Mouse (Mus musculus): Measurements from ENCODE around the gene Npl. TPM values are rescaled to one million over a fixed set of nuclear protein-coding genes. Genes with fewer than 3 reads are reported as not detected.

The Npl gene
- polyA plus RNA-seq, 1 experiment: 10.0 TPM

DNA sequence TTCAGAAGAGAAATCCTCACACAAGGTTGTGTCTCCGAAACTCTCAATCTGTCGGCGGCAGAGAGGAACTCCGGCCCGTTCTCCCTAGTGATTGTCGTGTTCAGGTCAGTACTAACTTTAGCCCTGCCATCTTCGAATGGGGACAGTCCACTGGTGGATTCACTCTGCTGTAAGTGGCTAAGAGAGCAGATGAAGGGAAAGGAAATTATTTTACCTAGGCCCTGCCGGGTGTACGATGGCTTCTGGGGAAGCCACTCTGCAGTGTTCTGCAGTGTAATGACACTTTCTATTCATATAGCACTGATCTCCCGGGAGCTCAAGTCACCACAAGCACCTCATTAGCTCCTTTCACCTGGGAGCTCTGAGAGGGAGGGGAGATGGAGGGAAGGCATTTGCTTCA, 37.0 kb upstream of the Npl start:
- Histone ChIP-seq H3K4me1 (ENCODE audit: control insufficient read depth, insufficient read depth, low read length) (peaks cover 7% of the 10 kb centered on the region), H3K9ac (ENCODE audit: low read depth, poor library complexity, severe bottlenecking) (no peak overlapping the region), H3K36me3 (ENCODE audit: control insufficient read depth, insufficient read depth, low read length, poor library complexity, severe bottlenecking) (no peaks in the 10 kb centered on the region), H3K27ac (ENCODE audit: insufficient read depth, low read length) (no peak overlapping the region), H3K9me3 (replicated peaks; ENCODE audit: control insufficient read depth, insufficient read depth, low read length, poor library complexity, severe bottlenecking) (no peaks in the 10 kb centered on the region), H3K27me3 (ENCODE audit: control insufficient read depth, insufficient read depth, low read length, poor library complexity, severe bottlenecking) (no peaks in the 10 kb centered on the region; the same call in 1 of the 2 replicates), H3K4me3 (ENCODE audit: low read depth, low read length) (no peak overlapping the region)
- TF ChIP-seq EP300 (IDR thresholded peaks at IDR 0.05; ENCODE audit: insufficient read depth, low read depth, low read length) (no peak), POLR2A (IDR thresholded peaks at IDR 0.05; ENCODE audit: insufficient read depth, low read length) (no peak), CTCF (IDR thresholded peaks at IDR 0.05; ENCODE audit: low read depth, low read length) (no peak)

DNA sequence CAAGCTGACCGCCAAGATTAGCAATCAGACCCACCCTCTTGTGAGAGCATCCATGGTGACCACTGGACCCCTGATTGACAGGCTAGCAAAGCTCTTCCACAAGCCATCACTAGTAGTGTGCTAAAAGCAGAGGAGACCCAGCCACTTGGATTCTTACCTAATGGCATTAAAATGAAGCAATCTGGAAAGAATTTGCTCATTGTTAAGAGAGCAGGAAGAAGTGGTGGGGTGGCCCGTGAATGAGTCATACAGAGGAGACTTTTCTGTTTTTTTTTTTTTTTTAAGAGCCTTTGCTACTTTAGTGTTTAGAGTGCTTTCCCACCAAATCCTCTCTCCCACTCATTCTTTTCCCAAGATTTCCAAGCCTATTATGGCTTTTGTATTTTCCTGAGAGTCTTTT, 35.9 kb upstream of the Npl start:
- Histone ChIP-seq H3K27ac (ENCODE audit: insufficient read depth, low read length) (no peak overlapping the region), H3K4me1 (ENCODE audit: control insufficient read depth, insufficient read depth, low read length) (peaks cover 3% of the 10 kb centered on the region)
- TF ChIP-seq POLR2A (IDR thresholded peaks at IDR 0.05; ENCODE audit: insufficient read depth, low read length) (no peak), CTCF (IDR thresholded peaks at IDR 0.05; ENCODE audit: low read depth, low read length) (no peak), EP300 (IDR thresholded peaks at IDR 0.05; ENCODE audit: insufficient read depth, low read depth, low read length) (no peak)

DNA sequence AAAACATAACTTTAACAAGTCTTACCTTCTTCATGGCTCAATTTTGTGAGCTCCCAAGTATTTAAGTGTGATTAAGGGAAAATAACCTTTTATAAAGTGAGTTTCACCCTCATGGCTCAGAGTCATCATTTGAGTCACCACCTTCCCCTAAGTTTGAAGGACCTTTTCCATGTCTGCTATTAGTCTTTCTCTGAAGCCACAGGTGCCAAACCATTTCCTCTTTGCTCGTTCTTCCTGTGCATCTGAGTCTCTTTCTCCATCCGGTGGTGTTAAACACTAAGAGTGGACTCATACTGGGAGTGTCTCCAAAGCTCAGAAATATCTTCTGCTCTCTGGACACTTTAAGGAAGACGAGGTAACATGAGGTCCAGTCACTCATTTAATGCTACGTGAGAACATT, 33.3 kb upstream of the Npl start:
- Histone ChIP-seq H3K4me1 (ENCODE audit: control insufficient read depth, insufficient read depth, low read length) (peaks cover 3% of the 10 kb centered on the region), H3K9ac (ENCODE audit: low read depth, poor library complexity, severe bottlenecking) (no peak overlapping the region), H3K4me3 (ENCODE audit: low read depth, low read length) (no peak overlapping the region), H3K9me3 (replicated peaks; ENCODE audit: control insufficient read depth, insufficient read depth, low read length, poor library complexity, severe bottlenecking) (no peaks in the 10 kb centered on the region), H3K27ac (ENCODE audit: insufficient read depth, low read length) (no peak overlapping the region), H3K36me3 (ENCODE audit: control insufficient read depth, insufficient read depth, low read length, poor library complexity, severe bottlenecking) (no peaks in the 10 kb centered on the region), H3K27me3 (ENCODE audit: control insufficient read depth, insufficient read depth, low read length, poor library complexity, severe bottlenecking) (no peaks in the 10 kb centered on the region; the same call in 1 of the 2 replicates)
- TF ChIP-seq EP300 (IDR thresholded peaks at IDR 0.05; ENCODE audit: insufficient read depth, low read depth, low read length) (no peak), POLR2A (IDR thresholded peaks at IDR 0.05; ENCODE audit: insufficient read depth, low read length) (no peak), CTCF (IDR thresholded peaks at IDR 0.05; ENCODE audit: low read depth, low read length) (no peak)

More for the DNA sequence above, 35.9 kb upstream of the Npl start:
- Histone ChIP-seq H3K36me3 (ENCODE audit: control insufficient read depth, insufficient read depth, low read length, poor library complexity, severe bottlenecking) (no peaks in the 10 kb centered on the region), H3K27me3 (ENCODE audit: control insufficient read depth, insufficient read depth, low read length, poor library complexity, severe bottlenecking) (no peaks in the 10 kb centered on the region; the same call in 1 of the 2 replicates), H3K4me3 (ENCODE audit: low read depth, low read length) (no peak overlapping the region), H3K9me3 (replicated peaks; ENCODE audit: control insufficient read depth, insufficient read depth, low read length, poor library complexity, severe bottlenecking) (no peaks in the 10 kb centered on the region), H3K9ac (ENCODE audit: low read depth, poor library complexity, severe bottlenecking) (no peak overlapping the region)

DNA sequence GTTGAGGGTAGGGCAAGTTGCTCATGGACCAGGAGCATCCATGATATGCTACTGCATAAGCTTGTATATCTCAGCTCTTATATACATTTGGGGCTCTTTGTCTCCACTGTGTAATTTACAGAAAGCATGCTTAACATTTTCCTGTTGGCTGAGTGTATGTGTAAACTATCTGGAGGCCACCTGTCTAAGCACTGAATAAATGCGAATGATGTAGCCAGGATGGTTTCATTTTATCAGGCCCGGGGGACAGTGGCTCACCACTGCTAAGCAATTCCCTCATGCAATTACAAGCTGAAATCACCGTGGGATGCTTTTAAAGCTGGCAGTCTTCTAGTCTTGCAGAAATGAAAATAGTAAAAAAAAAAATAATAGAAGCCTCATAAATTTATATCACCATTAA, 24.9 kb upstream of the Npl start:
- no peaks in the 10 kb centered on the region for H3K27me3 ChIP-seq (ENCODE audit: control insufficient read depth, insufficient read depth, low read length, poor library complexity, severe bottlenecking)
- no peak overlapping the region for H3K4me3 ChIP-seq (ENCODE audit: low read depth, low read length)
- H3K4me1 ChIP-seq (ENCODE audit: control insufficient read depth, insufficient read depth, low read length): no peaks in the 10 kb centered on the region
- H3K9ac ChIP-seq (ENCODE audit: low read depth, poor library complexity, severe bottlenecking): no peak overlapping the region
- no peak overlapping the region for H3K27ac ChIP-seq (ENCODE audit: insufficient read depth, low read length)
- no peaks in the 10 kb centered on the region for H3K36me3 ChIP-seq (ENCODE audit: control insufficient read depth, insufficient read depth, low read length, poor library complexity, severe bottlenecking)
- TF ChIP-seq POLR2A (IDR thresholded peaks at IDR 0.05; ENCODE audit: insufficient read depth, low read length): no peak
- no peak for TF ChIP-seq EP300 (IDR thresholded peaks at IDR 0.05; ENCODE audit: insufficient read depth, low read depth, low read length)
- no peak for TF ChIP-seq CTCF (IDR thresholded peaks at IDR 0.05; ENCODE audit: low read depth, low read length)
- no peaks in the 10 kb centered on the region for H3K9me3 ChIP-seq (replicated peaks; ENCODE audit: control insufficient read depth, insufficient read depth, low read length, poor library complexity, severe bottlenecking)

DNA sequence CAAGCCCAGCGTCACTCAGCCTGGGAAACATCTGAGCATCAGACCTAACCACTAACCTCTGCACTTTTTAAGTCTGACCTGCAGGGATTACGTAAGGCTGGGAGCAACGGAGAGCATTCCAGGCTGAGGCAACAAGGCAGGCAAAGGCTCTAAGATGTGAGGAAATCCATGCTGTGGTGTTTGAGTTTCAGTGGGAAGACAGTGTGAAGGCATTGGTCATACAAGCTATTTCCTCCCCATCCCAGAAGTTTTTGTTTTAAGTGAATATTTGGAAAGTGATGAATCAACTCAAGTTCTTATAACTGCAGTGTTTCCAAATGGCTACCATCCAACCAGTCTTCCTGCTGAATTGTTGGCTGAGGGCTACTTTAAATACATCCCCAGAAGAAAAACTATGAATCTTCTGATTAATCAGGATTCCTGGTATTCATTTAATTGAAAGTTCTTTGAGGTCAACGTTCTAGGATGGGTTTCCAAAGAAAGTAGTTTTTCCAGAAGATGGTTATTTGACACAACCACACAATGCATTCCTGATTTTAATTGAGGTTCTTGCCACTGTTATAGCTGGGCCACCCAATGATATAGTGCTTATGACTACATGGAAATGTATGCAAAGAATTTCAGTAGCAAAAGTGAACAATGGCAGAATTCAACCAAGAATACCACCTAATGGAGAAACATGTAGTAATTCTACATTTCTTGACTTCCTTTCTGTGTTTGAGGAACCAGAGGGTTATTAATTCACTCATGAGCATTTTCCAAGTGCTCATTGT, 22.6 kb upstream of the Npl start:
- H3K9ac ChIP-seq (ENCODE audit: low read depth, poor library complexity, severe bottlenecking): no peak overlapping the region
- no peak overlapping the region for H3K27ac ChIP-seq (ENCODE audit: insufficient read depth, low read length)
- no peak for TF ChIP-seq POLR2A (IDR thresholded peaks at IDR 0.05; ENCODE audit: insufficient read depth, low read length)
- TF ChIP-seq CTCF (IDR thresholded peaks at IDR 0.05; ENCODE audit: low read depth, low read length): no peak
- TF ChIP-seq EP300 (IDR thresholded peaks at IDR 0.05; ENCODE audit: insufficient read depth, low read depth, low read length): no peak
- no peak overlapping the region for H3K4me3 ChIP-seq (ENCODE audit: low read depth, low read length)
- H3K36me3 ChIP-seq (ENCODE audit: control insufficient read depth, insufficient read depth, low read length, poor library complexity, severe bottlenecking): no peaks in the 10 kb centered on the region
- H3K9me3 ChIP-seq (replicated peaks; ENCODE audit: control insufficient read depth, insufficient read depth, low read length, poor library complexity, severe bottlenecking): no peaks in the 10 kb centered on the region
- H3K4me1 ChIP-seq (ENCODE audit: control insufficient read depth, insufficient read depth, low read length): no peaks in the 10 kb centered on the region
- H3K27me3 ChIP-seq (ENCODE audit: control insufficient read depth, insufficient read depth, low read length, poor library complexity, severe bottlenecking): no peaks in the 10 kb centered on the region

DNA sequence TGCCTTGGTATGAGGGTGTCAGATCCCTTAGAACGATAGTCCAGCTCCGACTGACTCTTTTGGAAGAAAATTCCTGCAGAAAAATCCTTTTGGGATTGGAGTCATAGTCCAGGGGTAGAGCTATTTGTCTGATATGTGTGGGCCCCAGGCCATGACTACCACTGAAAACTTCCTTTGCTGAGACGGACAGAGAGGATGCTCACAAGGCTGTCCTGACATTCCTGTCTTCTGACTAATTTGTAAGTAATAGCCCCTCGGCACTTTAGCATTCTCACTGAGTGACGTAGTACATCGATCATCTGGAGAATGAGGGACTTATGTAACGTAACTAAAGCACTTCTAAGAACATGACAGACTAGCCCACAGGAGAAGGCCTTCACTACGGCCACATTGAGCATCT, 15.9 kb upstream of the Npl start:
- Histone ChIP-seq H3K36me3 (ENCODE audit: control insufficient read depth, insufficient read depth, low read length, poor library complexity, severe bottlenecking) (no peaks in the 10 kb centered on the region), H3K4me3 (ENCODE audit: low read depth, low read length) (no peak overlapping the region), H3K4me1 (ENCODE audit: control insufficient read depth, insufficient read depth, low read length) (no peaks in the 10 kb centered on the region), H3K27ac (ENCODE audit: insufficient read depth, low read length) (no peak overlapping the region), H3K27me3 (ENCODE audit: control insufficient read depth, insufficient read depth, low read length, poor library complexity, severe bottlenecking) (no peaks in the 10 kb centered on the region), H3K9ac (ENCODE audit: low read depth, poor library complexity, severe bottlenecking) (no peak overlapping the region), H3K9me3 (replicated peaks; ENCODE audit: control insufficient read depth, insufficient read depth, low read length, poor library complexity, severe bottlenecking) (no peaks in the 10 kb centered on the region)
- TF ChIP-seq CTCF (IDR thresholded peaks at IDR 0.05; ENCODE audit: low read depth, low read length) (no peak), EP300 (IDR thresholded peaks at IDR 0.05; ENCODE audit: insufficient read depth, low read depth, low read length) (no peak), POLR2A (IDR thresholded peaks at IDR 0.05; ENCODE audit: insufficient read depth, low read length) (no peak)
